Mouse (Mus musculus) embryonic facial prominence, embryonic 11.5 days (tissue): Measurements from ENCODE around the gene Il17rb. TPM values are rescaled to one million over a fixed set of nuclear protein-coding genes. Genes with fewer than 3 reads are reported as not detected.

ENCODE experiments used
- ATAC-seq: fragments of 200-750 bp; cut with Nextera tagmentation; replicated peaks from 2 replicates; pipeline ENCODE4 v1.8.0; 2017; ENCODE audit warnings: low read depth; ENCODE audit not compliant: insufficient number of reproducible peaks, low FRiP score, low TSS enrichment
- DNase-seq: peaks from one replicate; pipeline ENCODE4 v3.0.0-alpha.2; 2015; ENCODE audit warnings: low spot score
- H3K27ac ChIP-seq: fragments of 300-500 bp; sonication (generic); replicated peaks from 2 replicates; pipeline ENCODE4 v1.5.1; 2014; ENCODE audit warnings: mild to moderate bottlenecking, low read depth, low read length, control low read depth
- H3K27me3 ChIP-seq: fragments of 300-500 bp; sonication (generic); 2 replicates; pipeline ENCODE4 v1.6.1; 2014; ENCODE audit warnings: mild to moderate bottlenecking, low read length, moderate library complexity, mixed read lengths; ENCODE audit not compliant: control insufficient read depth, insufficient read depth
- H3K36me3 ChIP-seq: fragments of 300-500 bp; sonication (generic); replicated peaks from 2 replicates; pipeline ENCODE4 v1.6.1; 2014; ENCODE audit warnings: low read depth, mild to moderate bottlenecking, low read length, moderate library complexity, mixed read lengths; ENCODE audit not compliant: control insufficient read depth, insufficient read depth
- H3K4me1 ChIP-seq: fragments of 300-500 bp; sonication (generic); 2 replicates; pipeline ENCODE4 v1.6.1; 2014; ENCODE audit warnings: low read length, mixed read lengths; ENCODE audit not compliant: control insufficient read depth, insufficient read depth
- H3K4me2 ChIP-seq: fragments of 300-500 bp; sonication (generic); 2 replicates; pipeline ENCODE4 v1.6.1; 2014; ENCODE audit warnings: low read depth, mild to moderate bottlenecking, control low read depth, low read length, moderate library complexity
- H3K4me3 ChIP-seq: fragments of 300-500 bp; sonication (generic); 2 replicates; pipeline ENCODE4 v1.5.1; 2014; ENCODE audit warnings: low read depth, low read length, control low read depth
- H3K9ac ChIP-seq: fragments of 300-500 bp; sonication (generic); replicated peaks from 2 replicates; pipeline ENCODE4 v1.6.1; 2014; ENCODE audit warnings: mild to moderate bottlenecking, control low read depth, low read length
- H3K9me3 ChIP-seq: fragments of 300-500 bp; sonication (generic); replicated peaks from 2 replicates; pipeline ENCODE4 v1.6.1; 2016; ENCODE audit warnings: mild to moderate bottlenecking, low read length, inconsistent platforms, mixed read lengths; ENCODE audit not compliant: control insufficient read depth
- WGBS: fragments of 180-500 bp; shearing (Covaris S2); extraction: QIAGEN DNeasy Blood & Tissue Kit; methylation state at CpG from one replicate; pipeline ENCODE4 v1.1.7; 2014; 5-methylcytosine and 5-hydroxymethylcytosine counted together
- polyA plus RNA-seq: library from polyadenylated mRNA; unstranded; fragments of >200 nt; fragmentation: Nextera tagmentation; extraction: Ambion mirVana; gene quantifications from 2 replicates; pipeline ENCODE4 v1.2.1, GENCODE M21; 2014

Gene Il17rb
- polyA plus RNA-seq, 1 experiment from 2014 or later: 1.1 TPM

DNA sequence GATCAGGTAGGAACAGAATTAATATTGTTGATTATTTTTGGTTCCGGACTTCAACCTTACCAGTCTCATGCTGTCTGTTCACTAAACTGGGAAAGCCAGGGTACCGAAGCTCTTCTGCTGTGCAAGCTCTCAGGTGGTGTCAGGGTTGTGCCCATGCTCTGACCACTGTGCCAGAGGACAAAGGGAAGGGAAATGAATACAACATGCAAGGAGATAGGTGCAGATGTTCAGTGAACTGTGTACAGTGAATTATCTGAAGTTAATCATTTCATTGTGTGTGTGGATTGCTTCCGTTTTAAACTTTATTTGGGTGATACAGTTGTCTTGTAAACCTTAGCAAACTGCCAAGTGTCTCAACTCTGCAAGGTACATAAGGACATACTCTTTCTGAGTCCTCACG lies 20.4 kb downstream of the Il17rb start:
- Histone ChIP-seq H3K27ac (no peak overlapping the region), H3K27me3 (no peaks in the 10 kb centered on the region), H3K4me1 (no peaks in the 10 kb centered on the region), H3K9ac (no peak overlapping the region), H3K36me3 (peaks cover 22% of the 10 kb centered on the region), H3K9me3 (no peaks in the 10 kb centered on the region), H3K4me2 (no peak overlapping the region), H3K4me3 (no peak overlapping the region)
- 95% methylated on average over 4 of the region's 4 CpGs for WGBS
- no peak for ATAC-seq
- DNase-seq: no peak

DNA sequence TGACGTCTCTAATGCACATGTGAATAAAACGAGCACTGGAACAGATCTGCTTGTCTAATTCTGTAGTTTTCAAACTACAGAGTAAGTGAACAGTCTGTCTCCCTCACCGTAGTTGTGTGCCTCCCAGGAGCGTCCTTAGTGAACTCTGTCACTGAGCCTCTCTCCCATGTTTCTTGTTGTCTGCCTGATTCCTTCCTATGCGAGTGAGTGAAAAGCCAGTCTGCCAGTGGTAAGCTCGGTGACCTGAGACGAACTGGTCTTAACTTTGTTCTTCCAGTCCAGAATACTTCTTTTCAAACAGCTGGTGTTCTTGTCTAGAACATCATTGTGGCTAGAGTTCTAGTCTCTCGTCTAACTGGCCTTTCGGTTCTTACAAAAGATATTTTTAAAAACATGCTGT lies 21.0 kb downstream of the Il17rb start:
- Histone ChIP-seq H3K4me1 (no peaks in the 10 kb centered on the region), H3K27me3 (no peaks in the 10 kb centered on the region), H3K36me3 (peaks cover 21% of the 10 kb centered on the region), H3K9me3 (no peaks in the 10 kb centered on the region), H3K9ac (no peak overlapping the region), H3K4me3 (no peak overlapping the region), H3K27ac (no peak overlapping the region), H3K4me2 (no peak overlapping the region)
- 95% methylated on average over 9 of the region's 9 CpGs for WGBS
- DNase-seq (no peak), ATAC-seq (no peak)

DNA sequence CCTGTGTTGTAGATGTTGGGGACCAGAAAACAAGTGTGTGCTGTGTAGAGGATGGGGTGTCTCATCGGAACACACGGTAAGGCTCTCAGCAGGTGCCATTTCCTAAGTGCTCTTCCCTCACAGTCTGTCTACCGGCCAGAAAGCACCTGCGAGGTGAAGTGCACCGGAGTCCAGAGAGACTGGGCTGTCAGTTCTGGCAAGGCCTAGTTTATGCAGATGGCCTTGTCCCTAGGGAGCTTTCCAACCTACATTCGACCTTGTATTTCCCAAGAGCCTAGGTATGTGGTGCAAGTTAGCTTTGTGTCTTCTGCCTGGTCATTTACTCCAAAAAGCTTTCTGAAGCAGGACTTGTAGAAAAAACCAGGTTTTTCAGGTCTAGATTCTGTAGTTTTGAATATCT lies 21.4 kb downstream of the Il17rb start:
- WGBS: 95% methylated on average over 6 of the region's 6 CpGs
- Histone ChIP-seq H3K36me3 (peaks cover 21% of the 10 kb centered on the region), H3K4me1 (no peaks in the 10 kb centered on the region), H3K9me3 (no peaks in the 10 kb centered on the region), H3K4me3 (no peak overlapping the region), H3K9ac (no peak overlapping the region), H3K27me3 (no peaks in the 10 kb centered on the region), H3K27ac (no peak overlapping the region), H3K4me2 (no peak overlapping the region)
- ATAC-seq: no peak
- no peak for DNase-seq

DNA sequence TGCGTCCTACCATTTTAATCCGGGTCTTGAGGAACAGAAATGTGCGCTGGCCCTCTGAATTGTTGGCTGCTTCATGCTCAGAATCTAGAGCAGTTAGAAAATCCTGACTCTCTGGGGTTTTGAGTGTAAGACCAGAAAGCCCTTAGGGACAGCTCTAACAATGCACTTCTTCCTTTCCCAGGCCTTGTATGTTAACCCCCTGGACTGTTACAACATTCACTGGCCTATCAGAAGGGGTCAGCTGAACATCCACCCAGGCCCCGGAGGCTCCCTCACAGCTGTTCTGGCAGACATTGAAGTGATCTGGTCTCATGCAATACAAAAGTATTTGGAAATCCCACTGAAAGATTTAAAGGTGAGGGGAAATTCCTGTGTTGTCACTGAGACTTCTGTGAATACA lies 22.6 kb downstream of the Il17rb start:
- Histone ChIP-seq H3K9me3 (no peaks in the 10 kb centered on the region), H3K27me3 (no peaks in the 10 kb centered on the region), H3K4me1 (no peaks in the 10 kb centered on the region), H3K4me3 (no peak overlapping the region), H3K9ac (no peak overlapping the region), H3K36me3 (peaks cover 21% of the 10 kb centered on the region), H3K4me2 (no peak overlapping the region), H3K27ac (no peak overlapping the region)
- 91% methylated on average over 4 of the region's 4 CpGs for WGBS
- no peak for ATAC-seq
- no peak for DNase-seq

- ATAC-seq: no peak
- H3K36me3 ChIP-seq: peaks cover 9% of the 10 kb centered on the region
- 95% methylated on average over 10 of the region's 10 CpGs for WGBS
Measured at GRCm38 (mm10) chr14:29980447-29981205, 28.1 kb downstream of the Il17rb start.

DNA sequence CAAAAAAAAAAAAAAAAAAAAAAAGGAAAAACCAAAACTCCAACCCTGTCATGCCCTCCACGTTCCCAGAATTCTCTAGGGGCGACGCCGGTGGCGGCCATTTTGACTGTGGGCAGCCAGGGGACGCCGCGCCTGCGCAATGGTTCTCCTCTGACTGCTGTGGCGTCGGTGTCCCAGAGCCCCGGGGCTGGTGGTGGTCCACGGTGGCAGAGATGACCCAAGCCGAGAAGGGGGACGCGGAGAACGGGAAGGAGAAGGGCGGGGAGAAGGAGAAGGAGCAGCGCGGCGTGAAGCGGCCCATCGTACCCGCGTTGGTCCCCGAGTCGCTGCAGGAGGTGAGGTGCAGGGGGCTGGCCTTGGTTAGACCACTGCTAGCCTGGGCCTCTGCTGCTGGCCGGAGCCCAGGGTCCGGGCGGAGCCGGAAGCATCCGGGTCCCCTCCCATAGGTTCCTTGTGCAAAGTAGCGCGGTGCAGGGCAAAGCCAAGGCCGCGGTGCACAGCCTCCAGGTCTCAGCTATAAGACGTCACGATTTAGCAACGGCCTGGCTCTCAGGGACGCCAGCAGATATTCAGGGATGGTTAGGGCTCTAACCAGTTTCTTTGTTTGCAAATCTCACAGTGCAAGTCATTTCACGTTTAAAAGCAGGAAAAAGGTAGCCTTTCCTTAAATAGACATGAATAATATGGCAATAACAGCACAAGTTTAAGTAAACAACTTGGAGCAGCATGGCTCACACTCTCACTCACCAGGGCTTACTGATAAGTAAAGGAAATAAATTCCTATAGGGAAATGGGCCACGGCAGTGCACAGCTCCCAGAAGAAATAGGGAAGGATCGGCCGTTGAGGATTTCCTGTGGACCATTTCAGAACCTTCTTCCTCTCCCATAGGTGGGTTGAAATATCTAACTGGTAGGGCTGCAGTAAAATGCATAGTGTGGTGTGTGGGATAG lies 30.2 kb downstream of the Il17rb start, which contains the start of gene Actr8:
Gene Actr8 (plus strand): TSS at position 84 of the 951 bp plus-strand sequence.
- Histone ChIP-seq H3K27ac (peak within 1 kb of the TSS; percentile 78), H3K9me3 (no peaks in the 10 kb centered on the region), H3K4me1 (no peaks in the 10 kb centered on the region), H3K36me3 (peaks cover 12% of the 10 kb centered on the region), H3K4me2 (peak within 1 kb of the TSS; percentile 61), H3K4me3 (peak within 1 kb of the TSS; percentile 77), H3K27me3 (no peaks in the 10 kb centered on the region), H3K9ac (peak within 1 kb of the TSS; percentile 91)
- WGBS: 2% methylated on average over 44 of the region's 44 CpGs
- peak; percentile 94 for DNase-seq
- ATAC-seq: peak; percentile 98

More at GRCm38 (mm10) chr14:29980447-29981205, 28.1 kb downstream of the Il17rb start:
- Histone ChIP-seq H3K9ac (no peak overlapping the region), H3K4me3 (no peak overlapping the region), H3K27me3 (no peaks in the 10 kb centered on the region), H3K4me2 (no peak overlapping the region), H3K4me1 (no peaks in the 10 kb centered on the region), H3K9me3 (no peaks in the 10 kb centered on the region), H3K27ac (no peak overlapping the region)
- DNase-seq: no peak

DNA sequence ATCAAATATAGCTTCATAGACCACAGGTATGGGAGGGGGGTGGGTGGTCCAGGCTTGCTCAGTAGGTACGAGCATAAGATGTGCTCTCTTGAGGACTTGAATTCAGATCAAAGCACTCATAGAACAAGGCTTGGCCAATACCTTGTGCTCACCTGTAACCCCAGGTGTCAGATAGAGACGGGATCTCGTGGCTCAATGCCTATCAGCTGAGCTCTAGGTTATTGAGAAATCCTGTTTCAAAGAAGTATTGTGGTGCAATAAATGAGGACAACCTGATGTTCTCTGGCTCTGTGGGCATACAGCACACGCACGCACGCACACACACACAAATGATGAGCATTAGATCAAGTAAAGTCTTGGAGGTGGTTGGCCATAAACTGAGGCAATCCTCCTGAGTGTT lies 31.8 kb downstream of the Il17rb start:
- H3K36me3 ChIP-seq: peaks cover 12% of the 10 kb centered on the region
- no peak overlapping the region for H3K4me3 ChIP-seq
- 94% methylated on average over 6 of the region's 6 CpGs for WGBS
- no peak overlapping the region for H3K4me2 ChIP-seq
- H3K27me3 ChIP-seq: no peaks in the 10 kb centered on the region
- no peak overlapping the region for H3K27ac ChIP-seq
- no peak overlapping the region for H3K9ac ChIP-seq
- ATAC-seq: no peak
- no peak for DNase-seq
- no peaks in the 10 kb centered on the region for H3K4me1 ChIP-seq
- H3K9me3 ChIP-seq: no peaks in the 10 kb centered on the region

DNA sequence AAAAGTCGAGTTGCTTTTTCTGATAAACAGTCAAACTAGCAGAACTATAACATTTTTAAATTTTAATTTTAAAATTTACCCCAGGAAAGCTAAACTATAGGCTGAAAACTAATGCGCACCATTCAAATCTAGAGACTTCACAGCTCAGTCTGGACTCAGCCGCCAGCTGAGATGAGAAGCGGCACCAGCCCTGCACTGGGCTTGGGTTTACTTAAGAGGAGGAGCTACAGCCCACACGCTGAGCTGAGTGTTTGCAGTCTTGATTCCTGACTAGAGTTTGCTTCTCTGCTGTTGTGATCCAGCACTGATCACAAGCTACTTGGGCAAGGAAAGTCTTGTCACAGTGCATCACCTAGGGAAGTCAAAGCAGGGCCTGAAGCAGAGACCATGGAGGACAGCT lies 36.7 kb downstream of the Il17rb start:
- no peak overlapping the region for H3K27ac ChIP-seq
- H3K27me3 ChIP-seq: no peaks in the 10 kb centered on the region
- H3K9ac ChIP-seq: no peak overlapping the region
- H3K4me3 ChIP-seq: no peak overlapping the region
- DNase-seq: no peak
- no peak overlapping the region for H3K4me2 ChIP-seq
- peaks cover 2% of the 10 kb centered on the region; the same call in 1 of the 2 replicates for H3K36me3 ChIP-seq
- no peaks in the 10 kb centered on the region for H3K9me3 ChIP-seq
- WGBS: 80% methylated on average over 5 of the region's 5 CpGs
- peaks cover 2% of the 10 kb centered on the region; the same call in 1 of the 2 replicates for H3K4me1 ChIP-seq
- no peak for ATAC-seq
